Comparison of ENCODE assay signal across 8 mouse cellular contexts in the genomic region with DNA sequence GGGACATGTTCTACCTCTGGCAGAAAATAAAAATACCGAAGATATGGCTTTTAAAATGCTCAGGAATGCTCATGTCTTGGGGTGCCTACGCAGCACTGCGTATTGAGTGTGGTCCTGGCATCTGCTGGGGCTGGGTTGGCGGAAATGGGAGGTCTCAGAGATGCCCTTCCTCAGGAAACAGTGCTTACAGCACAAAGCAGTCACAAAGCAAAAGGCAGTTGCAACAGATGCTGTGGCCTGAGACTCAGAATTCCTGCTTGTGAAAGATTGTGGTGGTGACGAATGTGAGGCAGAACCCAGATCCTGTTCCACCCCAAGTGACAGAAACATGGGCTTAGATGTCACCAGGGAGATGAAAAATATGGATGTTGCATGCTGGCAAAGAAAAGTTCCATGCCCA. TPM values are rescaled to one million over a fixed set of nuclear protein-coding genes. Genes with fewer than 3 reads are reported as not detected.
A peak's percentile ranks its signal among the peaks of the same experiment; 100 is the strongest.
DNase-seq lines count a peak whose midpoint lies in the region; ATAC-seq and TF ChIP-seq lines count a peak whose summit lies in the region.
"Had no signal": no experiment of that assay in that cellular context is flagged by ENCODE, and none has a peak within 500 bp of the region (broad histone marks: within the 10 kb centered on the region; RNA-seq: fewer than 3 reads in every experiment).

No protein-coding gene starts in this region.

- TF ChIP-seq CTCF in midbrain, postnatal 0 days (IDR thresholded peaks at IDR 0.05): no peak

- no peaks in the 10 kb centered on the region for H3K9me3 ChIP-seq in megakaryocyte, embryonic 14.5 days
- H3K9me3 ChIP-seq in midbrain, postnatal 0 days (ENCODE audit: low read length): no peaks in the 10 kb centered on the region

- 80% methylated on average over 5 of the region's 5 CpGs for WGBS in midbrain, postnatal 0 days

- peaks cover 32% of the 10 kb centered on the region for H3K36me3 ChIP-seq in megakaryocyte, embryonic 14.5 days (replicated peaks; ENCODE audit: low read length)
- H3K36me3 ChIP-seq in midbrain, postnatal 0 days (ENCODE audit: insufficient read depth, low read length): no peaks in the 10 kb centered on the region

- peak; percentile 24 to 65 for DNase-seq in spleen, postnatal 4 days (ENCODE audit: low spot score in 2 of 2)
- DNase-seq in spleen, adult 12 weeks (ENCODE audit: low spot score): no peak
- DNase-seq in kidney, postnatal 4 days: peak; percentile 22 to 45
- no peak for DNase-seq in embryo, embryonic 11 days
- no peak for DNase-seq in adipocyte (ENCODE audit: low spot score)
- DNase-seq in midbrain, postnatal 0 days (ENCODE audit: low spot score): no peak
- DNase-seq: gastrocnemius, postnatal 14 days had no signal

- no peak overlapping the region for H3K27ac ChIP-seq in midbrain, postnatal 0 days (ENCODE audit: low read depth, low read length)

- H3K9ac ChIP-seq in midbrain, postnatal 0 days (replicated peaks; ENCODE audit: low read length, poor library complexity, severe bottlenecking): no peak overlapping the region

- no peak for ATAC-seq in midbrain, postnatal 0 days (ENCODE audit: low FRiP score)

- no peak overlapping the region for H3K4me2 ChIP-seq in midbrain, postnatal 0 days (ENCODE audit: low read depth, low read length, poor library complexity, severe bottlenecking)

- peak overlapping the region; percentile 84 for H3K4me3 ChIP-seq in megakaryocyte, embryonic 14.5 days (replicated peaks)
- H3K4me3 ChIP-seq in midbrain, postnatal 0 days (ENCODE audit: low read depth, low read length): no peak overlapping the region

- H3K4me1 ChIP-seq in megakaryocyte, embryonic 14.5 days: peaks cover 100% of the 10 kb centered on the region
- H3K4me1 ChIP-seq in midbrain, postnatal 0 days (ENCODE audit: insufficient read depth, low read length): no peaks in the 10 kb centered on the region

- H3K27me3 ChIP-seq in megakaryocyte, embryonic 14.5 days (replicated peaks): no peaks in the 10 kb centered on the region
- H3K27me3 ChIP-seq in midbrain, postnatal 0 days (ENCODE audit: insufficient read depth, low read length): no peaks in the 10 kb centered on the region

RNA-seq across cellular contexts. Expression of gene Vav3, which starts 21.4 kb away (rescaled TPM):
- 6.5 and 13.9 TPM in 2 replicates for polyA plus RNA-seq in megakaryocyte, embryonic 14.5 days (2012; ENCODE audit: insufficient read depth, low replicate concordance)
- 9.2 and 13.6 TPM in 2 replicates for total RNA-seq in midbrain, postnatal 0 days (2014; rRNA removed)
- polyA plus RNA-seq in midbrain, postnatal 0 days (2015; fragmentation: Nextera tagmentation; extraction: Ambion mirVana): 8.3 and 11.6 TPM in 2 replicates

Comparison
In these comparisons a context has a peak if more than half of its experiments do, and no peak if none do; other contexts are left out.
1. DNase-seq: peak in spleen, postnatal 4 days (2 of 2) and kidney, postnatal 4 days (2 of 2); none in spleen, adult 12 weeks (single experiment), embryo, embryonic 11 days (single experiment), adipocyte (single experiment) and midbrain, postnatal 0 days (single experiment).